Mouse (Mus musculus) liver, embryonic 15.5 days (tissue): ENCODE data around the gene Myd88. TPM values are rescaled to one million over a fixed set of nuclear protein-coding genes. Genes with fewer than 3 reads are reported as not detected.
A peak's percentile ranks its signal among the peaks of the same experiment; 100 is the strongest.
"Not testable (repeated sequence)": the region's sequence is repeated elsewhere in the genome, so short reads cannot be mapped to it uniquely, and the experiment has no call there.

Source experiments
- ATAC-seq: fragments of 200-750 bp; cut with Nextera tagmentation; 2 replicates; pipeline ENCODE4 v1.8.0; 2017; ENCODE audit warnings: moderate number of reproducible peaks, mild to moderate bottlenecking, moderate library complexity; ENCODE audit not compliant: insufficient read depth
- H3K27ac ChIP-seq: fragments of 300-500 bp; sonication (generic); replicated peaks from 2 replicates; pipeline ENCODE4 v1.5.1; 2015; ENCODE audit warnings: mild to moderate bottlenecking, inconsistent platforms
- H3K27me3 ChIP-seq: fragments of 300-500 bp; sonication (generic); 2 replicates; pipeline ENCODE4 v1.6.1; 2015; ENCODE audit warnings: mild to moderate bottlenecking, inconsistent platforms
- H3K36me3 ChIP-seq: fragments of 300-500 bp; sonication (generic); replicated peaks from 2 replicates; pipeline ENCODE4 v1.6.1; 2015; ENCODE audit warnings: moderate library complexity, mild to moderate bottlenecking, inconsistent platforms
- H3K4me1 ChIP-seq: fragments of 300-500 bp; sonication (generic); replicated peaks from 2 replicates; pipeline ENCODE4 v1.6.1; 2015; ENCODE audit warnings: inconsistent platforms
- H3K4me2 ChIP-seq: fragments of 300-500 bp; sonication (generic); 2 replicates; pipeline ENCODE4 v1.6.1; 2015; ENCODE audit warnings: moderate library complexity, mild to moderate bottlenecking, inconsistent platforms
- H3K4me3 ChIP-seq: fragments of 300-500 bp; sonication (generic); replicated peaks from 2 replicates; pipeline ENCODE4 v1.5.1; 2015; ENCODE audit warnings: mild to moderate bottlenecking, inconsistent platforms
- H3K9ac ChIP-seq: fragments of 300-500 bp; sonication (generic); 2 replicates; pipeline ENCODE4 v1.6.1; 2015; ENCODE audit warnings: moderate library complexity, mild to moderate bottlenecking, inconsistent platforms
- H3K9me3 ChIP-seq: fragments of 300-500 bp; sonication (generic); replicated peaks from 2 replicates; pipeline ENCODE4 v1.6.1; 2016; ENCODE audit warnings: inconsistent platforms
- WGBS: fragments of 180-500 bp; shearing (Covaris S2); methylation state at CpG from one replicate; pipeline ENCODE4 v1.1.7; 2015; ENCODE audit warnings: mixed read lengths; ENCODE audit not compliant: insufficient replicate concordance; 5-methylcytosine and 5-hydroxymethylcytosine counted together
- polyA plus RNA-seq: library from polyadenylated mRNA; unstranded; fragments of >200 nt; fragmentation: Nextera tagmentation; extraction: Ambion mirVana; gene quantifications from 2 replicates; pipeline ENCODE4 v1.2.1, GENCODE M21; 2015

The Myd88 gene
- polyA plus RNA-seq: 15.3 and 17.0 TPM in 2 replicates

DNA sequence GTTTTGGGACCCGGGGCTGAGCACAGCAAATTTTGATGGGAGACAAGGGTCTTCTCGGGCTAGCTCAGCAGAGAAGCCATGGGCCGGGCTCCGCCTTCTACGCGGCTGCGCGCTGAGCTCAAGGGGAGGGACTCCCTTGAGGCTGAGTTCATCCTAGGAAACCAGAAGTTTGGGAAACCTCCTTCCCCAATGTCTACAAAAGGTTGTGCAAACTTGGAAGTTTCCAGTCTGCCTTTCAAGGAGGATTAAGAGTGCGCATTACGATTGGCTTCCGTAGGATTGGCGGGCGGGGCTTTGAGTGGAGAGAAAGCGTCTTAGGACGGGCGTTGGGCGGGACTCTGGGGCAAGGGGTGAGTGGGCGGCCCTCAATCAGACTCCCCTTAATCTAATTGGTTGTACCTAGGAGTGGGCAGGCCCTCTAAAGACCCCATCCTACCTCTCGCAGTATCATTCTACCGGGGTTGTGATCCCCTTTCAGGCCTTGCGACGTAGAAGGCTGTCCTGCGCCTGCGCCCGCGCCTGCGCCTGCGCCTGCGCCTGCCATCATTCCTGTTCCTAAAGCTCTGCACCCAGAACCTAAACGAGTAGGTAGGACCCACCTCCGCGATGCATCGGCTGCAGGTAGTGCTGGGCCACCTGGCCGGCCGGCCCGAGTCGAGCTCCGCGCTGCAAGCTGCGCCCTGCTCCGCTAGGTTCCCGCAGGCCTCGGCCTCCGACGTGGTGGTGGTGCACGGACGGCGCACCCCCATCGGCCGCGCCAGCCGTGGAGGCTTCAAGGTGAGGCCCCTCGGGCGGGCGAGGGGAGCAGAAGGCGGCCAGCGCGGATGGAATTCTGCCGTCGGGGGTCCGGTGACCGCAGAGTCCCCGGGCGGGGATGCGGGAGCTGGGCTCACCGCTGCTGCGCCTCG lies at the start of gene Myd88:
TSS of gene Myd88 (minus strand) at position 503 of the 908 bp plus-strand sequence.
- H3K4me3 ChIP-seq: peak within 1 kb of the TSS; percentile 93
- peak within 1 kb of the TSS; percentile 94 for H3K4me2 ChIP-seq
- WGBS: under 1% methylated on average over 68 of the region's 68 CpGs
- H3K27me3 ChIP-seq: no peaks in the 10 kb centered on the region
- H3K4me1 ChIP-seq: peaks cover 43% of the 10 kb centered on the region
- H3K36me3 ChIP-seq: peaks cover 31% of the 10 kb centered on the region
- H3K27ac ChIP-seq: peak within 1 kb of the TSS; percentile 92
- peak; percentile 94 for ATAC-seq
- H3K9me3 ChIP-seq: no peaks in the 10 kb centered on the region
- H3K9ac ChIP-seq: peak within 1 kb of the TSS; percentile 85

DNA sequence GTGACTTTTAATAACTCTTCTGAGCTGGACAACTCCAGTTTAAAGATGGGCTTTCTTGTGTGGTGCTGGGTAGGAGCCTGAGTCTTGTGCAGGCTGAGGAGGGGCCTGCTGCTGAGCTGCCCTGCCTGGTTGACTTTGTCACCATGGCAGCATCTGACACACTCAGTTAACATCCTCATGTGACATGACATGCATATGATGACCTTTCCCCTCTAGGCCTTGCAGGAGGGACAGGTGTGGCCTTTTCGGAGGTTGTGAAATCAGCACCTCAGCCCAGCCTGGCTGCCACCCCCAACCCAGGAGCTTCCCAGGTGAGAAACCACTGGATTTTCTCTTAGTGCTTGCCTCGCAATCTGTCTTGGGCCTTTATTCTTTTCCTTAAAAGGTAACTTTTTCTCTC lies 49.0 kb upstream of the Myd88 start:
- no peaks in the 10 kb centered on the region for H3K9me3 ChIP-seq
- no peak for ATAC-seq
- 70% methylated on average over 2 of the region's 2 CpGs for WGBS
- H3K27me3 ChIP-seq: no peaks in the 10 kb centered on the region
- H3K4me1 ChIP-seq: no peaks in the 10 kb centered on the region
- no peak overlapping the region for H3K4me3 ChIP-seq
- H3K27ac ChIP-seq: no peak overlapping the region
- no peak overlapping the region for H3K9ac ChIP-seq
- no peaks in the 10 kb centered on the region for H3K36me3 ChIP-seq
- H3K4me2 ChIP-seq: no peak overlapping the region

DNA sequence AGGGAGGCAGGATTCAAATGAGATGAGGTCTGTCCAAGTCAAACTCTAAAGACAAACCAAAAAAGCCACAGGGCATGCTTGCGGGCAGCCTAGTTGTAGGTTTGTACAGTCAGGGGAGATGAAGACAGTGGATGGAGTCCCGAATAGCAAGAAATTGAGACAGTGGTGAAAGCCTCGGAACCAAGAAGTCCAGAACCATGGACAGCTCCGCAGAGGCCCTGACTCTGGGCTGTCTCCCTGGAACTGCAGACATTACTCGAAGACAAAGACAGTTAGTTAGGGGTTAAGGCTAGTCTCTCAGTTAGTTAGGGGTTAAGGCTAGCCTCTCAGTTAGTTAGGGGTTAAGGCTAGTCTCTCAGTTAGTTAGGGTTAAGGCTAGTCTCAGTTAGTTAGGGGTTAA lies 47.7 kb upstream of the Myd88 start:
- no peak overlapping the region for H3K4me2 ChIP-seq

DNA sequence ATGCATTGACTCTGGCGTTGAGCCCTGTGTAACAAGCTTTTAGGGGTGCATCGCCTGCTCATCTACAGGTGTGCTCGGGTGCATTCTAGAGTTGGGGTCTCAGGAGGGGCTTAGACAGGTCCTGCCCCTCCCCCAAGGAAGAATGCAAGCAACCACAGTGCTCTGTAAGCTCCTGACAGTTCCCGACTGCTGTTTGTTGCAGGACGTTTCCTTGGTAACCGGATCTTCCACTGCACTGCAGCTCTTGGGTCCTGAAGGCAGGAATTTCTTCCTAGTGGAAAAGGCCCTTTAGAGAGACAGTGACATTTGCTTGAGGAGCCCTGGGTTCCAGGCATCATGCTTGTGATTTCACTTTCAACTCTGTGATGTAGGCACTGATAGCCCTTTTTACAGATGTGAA lies 41.4 kb upstream of the Myd88 start:
- Histone ChIP-seq H3K4me1 (no peaks in the 10 kb centered on the region), H3K27ac (no peak overlapping the region), H3K36me3 (no peaks in the 10 kb centered on the region), H3K4me3 (no peak overlapping the region), H3K9ac (no peak overlapping the region), H3K4me2 (no peak overlapping the region), H3K27me3 (no peaks in the 10 kb centered on the region), H3K9me3 (no peaks in the 10 kb centered on the region)
- 60% methylated on average over 6 of the region's 6 CpGs for WGBS
- ATAC-seq: no peak

More for the DNA sequence above, 47.7 kb upstream of the Myd88 start:
- no peaks in the 10 kb centered on the region for H3K4me1 ChIP-seq
- H3K27ac ChIP-seq: no peak overlapping the region
- WGBS: 42% methylated on average over 5 of the region's 5 CpGs
- H3K27me3 ChIP-seq: no peaks in the 10 kb centered on the region
- ATAC-seq: no peak
- no peaks in the 10 kb centered on the region for H3K9me3 ChIP-seq
- no peak overlapping the region for H3K9ac ChIP-seq
- H3K4me3 ChIP-seq: no peak overlapping the region
- H3K36me3 ChIP-seq: no peaks in the 10 kb centered on the region

DNA sequence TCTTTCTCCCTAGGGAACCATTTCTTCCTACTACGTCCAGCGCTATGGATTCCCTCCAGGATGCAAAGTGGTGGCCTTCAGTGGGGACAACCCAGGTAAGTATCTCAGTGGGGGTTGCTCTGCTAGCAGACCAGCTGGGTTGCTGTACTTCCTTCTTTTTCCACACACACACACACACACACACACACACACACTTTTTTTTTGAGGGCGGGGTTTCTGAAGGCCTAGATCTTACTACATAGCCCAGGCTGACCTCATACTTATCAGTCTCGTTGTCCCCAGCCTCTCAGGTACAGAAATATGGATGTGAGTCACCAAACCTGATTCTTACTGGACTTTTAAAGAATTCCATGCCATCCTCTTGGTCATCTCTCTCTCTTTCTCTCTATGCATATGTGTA lies 37.0 kb upstream of the Myd88 start:
- no peak overlapping the region for H3K4me3 ChIP-seq
- no peak overlapping the region for H3K27ac ChIP-seq
- H3K9ac ChIP-seq: no peak overlapping the region
- H3K9me3 ChIP-seq: no peaks in the 10 kb centered on the region
- ATAC-seq: no peak
- no peaks in the 10 kb centered on the region for H3K36me3 ChIP-seq
- no peaks in the 10 kb centered on the region for H3K4me1 ChIP-seq
- no peak overlapping the region for H3K4me2 ChIP-seq
- WGBS: 67% methylated on average over 4 of the region's 4 CpGs
- H3K27me3 ChIP-seq: no peaks in the 10 kb centered on the region

DNA sequence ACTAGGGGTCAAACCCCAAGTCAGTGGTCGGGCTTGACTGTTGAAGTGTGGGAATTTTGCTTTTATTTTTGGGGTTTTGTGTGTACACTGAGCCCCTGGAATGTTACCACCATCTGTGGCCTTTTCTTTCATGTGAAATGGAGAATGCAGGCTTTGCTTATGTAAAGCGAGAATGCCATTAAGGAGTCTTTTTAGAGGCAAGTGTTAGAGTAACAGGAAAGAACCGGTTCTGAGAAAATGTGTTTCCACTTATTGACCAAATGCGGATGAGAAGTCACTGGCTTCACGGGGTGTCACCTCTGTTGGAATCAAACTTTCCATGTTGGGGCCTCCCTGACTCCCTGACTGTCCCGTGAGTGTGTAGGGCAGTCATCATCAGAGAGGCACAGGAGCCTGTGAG lies 34.3 kb upstream of the Myd88 start:
- no peak for ATAC-seq
- 72% methylated on average over 6 of the region's 6 CpGs for WGBS
- Histone ChIP-seq H3K27ac (no peak overlapping the region), H3K4me2 (no peak overlapping the region), H3K27me3 (no peaks in the 10 kb centered on the region), H3K4me3 (no peak overlapping the region), H3K4me1 (no peaks in the 10 kb centered on the region), H3K36me3 (no peaks in the 10 kb centered on the region), H3K9me3 (no peaks in the 10 kb centered on the region), H3K9ac (no peak overlapping the region)

DNA sequence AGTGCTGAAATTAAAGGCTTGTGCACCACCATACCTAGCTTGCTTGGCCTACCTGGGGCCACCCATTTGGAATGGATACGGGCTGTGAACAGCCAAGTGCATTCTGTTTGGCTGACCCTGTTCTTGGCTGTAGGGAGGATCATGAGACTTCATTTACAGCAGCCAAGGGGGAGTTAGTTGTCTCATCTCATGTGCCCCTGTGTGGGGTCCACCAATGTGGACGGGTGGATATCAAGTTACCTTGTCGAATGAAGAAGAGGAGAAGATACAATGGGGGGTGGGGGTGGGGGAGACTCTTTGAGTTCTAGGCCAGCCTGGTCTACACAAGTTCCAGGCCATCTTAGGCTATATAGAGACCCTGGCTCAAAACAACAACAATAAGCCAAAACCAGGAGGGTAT lies 33.8 kb upstream of the Myd88 start:
- H3K36me3 ChIP-seq: no peaks in the 10 kb centered on the region
- H3K4me3 ChIP-seq: no peak overlapping the region
- 72% methylated on average over 3 of the region's 3 CpGs for WGBS
- no peak for ATAC-seq
- no peaks in the 10 kb centered on the region for H3K27me3 ChIP-seq
- H3K27ac ChIP-seq: no peak overlapping the region
- H3K9me3 ChIP-seq: no peaks in the 10 kb centered on the region
- no peaks in the 10 kb centered on the region for H3K4me1 ChIP-seq
- no peak overlapping the region for H3K9ac ChIP-seq
- H3K4me2 ChIP-seq: no peak overlapping the region

DNA sequence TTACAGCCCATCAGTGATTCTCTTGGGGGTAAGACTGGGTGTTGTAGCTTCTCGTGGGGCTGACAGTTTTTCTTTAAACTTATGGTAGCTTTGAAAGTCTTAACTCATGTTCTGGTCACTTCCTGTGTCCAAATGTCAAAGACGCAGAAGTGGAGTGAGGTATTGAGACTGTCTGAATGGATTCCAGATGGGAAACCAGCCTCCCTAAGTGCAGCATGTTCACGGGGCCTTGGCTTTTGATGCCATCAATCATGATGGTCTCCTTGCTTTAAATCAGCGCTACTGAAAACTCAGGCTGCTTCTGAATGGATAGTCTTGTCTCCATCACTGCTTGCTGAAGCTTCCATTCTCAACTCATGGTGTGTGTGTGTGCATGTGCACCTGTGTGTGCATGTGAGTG lies 30.0 kb upstream of the Myd88 start:
- Histone ChIP-seq H3K27me3 (no peaks in the 10 kb centered on the region), H3K4me2 (no peak overlapping the region), H3K9me3 (no peaks in the 10 kb centered on the region), H3K4me3 (no peak overlapping the region), H3K9ac (no peak overlapping the region), H3K36me3 (no peaks in the 10 kb centered on the region; the same call in 1 of the 2 replicates), H3K27ac (no peak overlapping the region), H3K4me1 (no peaks in the 10 kb centered on the region)
- 66% methylated on average over 4 of the region's 4 CpGs for WGBS
- no peak for ATAC-seq

DNA sequence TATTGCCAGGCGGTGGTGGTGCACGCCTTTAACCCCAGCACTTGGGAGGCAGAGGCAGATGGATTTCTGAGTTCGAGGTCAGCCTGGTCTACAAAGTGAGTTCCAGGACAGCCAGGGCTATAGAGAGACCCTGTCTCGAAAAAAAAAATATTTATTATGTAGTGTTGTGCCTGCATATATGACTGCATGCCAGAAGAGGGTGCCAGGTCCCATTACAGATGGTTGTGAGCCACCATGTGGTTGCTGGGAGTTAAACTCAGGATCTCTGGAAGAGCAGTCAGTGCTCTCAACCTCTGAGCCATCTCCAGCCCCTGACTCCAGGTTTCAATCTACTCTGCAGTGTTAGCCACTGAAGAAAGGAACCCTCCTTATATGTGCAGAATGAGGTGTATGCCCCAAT lies 29.6 kb upstream of the Myd88 start:
- ATAC-seq, H3K36me3 ChIP-seq, H3K4me2 ChIP-seq, H3K9me3 ChIP-seq, H3K27me3 ChIP-seq, H3K9ac ChIP-seq, H3K27ac ChIP-seq, H3K4me1 ChIP-seq, H3K4me3 ChIP-seq: not testable (repeated sequence)
- WGBS: 61% methylated on average over 4 of the region's 4 CpGs

DNA sequence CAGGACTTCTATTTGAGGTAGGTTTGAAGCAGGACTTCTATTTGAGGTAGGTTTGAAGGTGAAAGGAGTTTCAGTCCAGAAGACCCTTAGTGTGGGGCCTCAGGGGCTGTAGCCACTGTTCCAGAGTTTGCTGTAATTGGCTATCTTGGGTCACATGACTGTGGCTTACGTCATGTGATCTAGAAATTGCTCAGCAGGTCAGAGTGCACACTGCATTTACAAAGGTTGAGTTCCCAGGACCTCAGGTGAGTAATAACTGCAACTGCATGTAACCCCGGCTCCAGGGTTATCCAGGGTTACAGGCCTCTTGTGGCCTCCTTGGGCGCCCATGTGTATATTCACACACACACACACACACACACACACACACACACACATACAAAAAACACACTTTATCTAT lies 27.2 kb upstream of the Myd88 start:
- no peak overlapping the region for H3K4me3 ChIP-seq
- no peak overlapping the region for H3K9ac ChIP-seq
- no peaks in the 10 kb centered on the region for H3K27me3 ChIP-seq
- ATAC-seq: no peak
- no peak overlapping the region for H3K27ac ChIP-seq
- H3K4me2 ChIP-seq: no peak overlapping the region
- no peaks in the 10 kb centered on the region; the same call in 1 of the 2 replicates for H3K36me3 ChIP-seq
- no peaks in the 10 kb centered on the region for H3K4me1 ChIP-seq
- no peaks in the 10 kb centered on the region for H3K9me3 ChIP-seq
- 70% methylated on average over 3 of the region's 3 CpGs for WGBS

DNA sequence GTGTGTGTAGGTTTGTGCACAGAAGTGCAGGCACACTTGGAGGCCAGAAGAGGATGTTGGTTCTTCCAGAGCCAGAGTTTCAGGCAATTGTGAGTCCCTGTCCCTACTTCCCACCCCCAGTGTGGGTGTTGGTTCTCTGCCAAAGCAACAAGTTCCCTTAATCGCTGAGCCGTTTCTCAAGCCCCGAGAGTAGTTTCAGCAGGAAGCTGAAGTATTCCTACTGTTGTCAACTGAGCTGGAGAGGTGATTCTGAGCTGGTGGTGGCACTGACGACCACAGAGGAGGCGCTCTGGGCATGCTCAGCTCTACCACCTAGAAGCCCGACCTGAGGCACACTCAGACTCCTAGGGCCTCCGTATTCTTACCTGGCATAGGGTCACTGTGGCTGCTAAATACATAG lies 24.1 kb upstream of the Myd88 start, which contains the start of gene Slc22a14:
TSS of gene Slc22a14 (minus strand) at position 270 of the 400 bp plus-strand sequence.
- Histone ChIP-seq H3K9me3 (no peaks in the 10 kb centered on the region), H3K4me3 (no peak within 1 kb of the TSS), H3K4me1 (no peaks in the 10 kb centered on the region), H3K9ac (no peak within 1 kb of the TSS), H3K27me3 (no peaks in the 10 kb centered on the region), H3K4me2 (no peak within 1 kb of the TSS), H3K36me3 (no peaks in the 10 kb centered on the region; the same call in 1 of the 2 replicates), H3K27ac (no peak within 1 kb of the TSS)
- whole genome bisulfite sequencing: 50% methylated on average over 7 of the region's 7 CpGs
- no peak for ATAC-seq
